Mouse (Mus musculus) forebrain, embryonic 16.5 days (tissue): ENCODE results near the gene Tmem274. TPM values are rescaled to one million over a fixed set of nuclear protein-coding genes. Genes with fewer than 3 reads are reported as not detected.

Source experiments
- ATAC-seq: fragments of 200-750 bp; cut with Nextera tagmentation; 2 replicates; pipeline ENCODE4 v1.8.0; 2017; ENCODE audit warnings: mild to moderate bottlenecking, moderate library complexity
- H3K27ac ChIP-seq: fragments of 300-500 bp; sonication (generic); 2 replicates; pipeline ENCODE4 v1.5.1; 2014; ENCODE audit warnings: low read length, control low read depth
- H3K27me3 ChIP-seq: fragments of 300-500 bp; sonication (generic); replicated peaks from 2 replicates; pipeline ENCODE4 v1.6.1; 2014; ENCODE audit warnings: low read length; ENCODE audit not compliant: control insufficient read depth, insufficient read depth
- H3K36me3 ChIP-seq: fragments of 300-500 bp; sonication (generic); 2 replicates; pipeline ENCODE4 v1.6.1; 2014; ENCODE audit not compliant: control insufficient read depth, insufficient read depth
- H3K4me1 ChIP-seq: fragments of 300-500 bp; sonication (generic); replicated peaks from 2 replicates; pipeline ENCODE4 v1.6.1; 2014; ENCODE audit warnings: low read length; ENCODE audit not compliant: control insufficient read depth, insufficient read depth
- H3K4me2 ChIP-seq: fragments of 300-500 bp; sonication (generic); 2 replicates; pipeline ENCODE4 v1.6.1; 2014; ENCODE audit warnings: mild to moderate bottlenecking, low read length, control low read depth
- H3K4me3 ChIP-seq: fragments of 300-500 bp; sonication (generic); replicated peaks from 2 replicates; pipeline ENCODE4 v1.5.1; 2014; ENCODE audit warnings: mild to moderate bottlenecking, low read length, control low read depth
- H3K9ac ChIP-seq: fragments of 300-500 bp; sonication (generic); replicated peaks from 2 replicates; pipeline ENCODE4 v1.6.1; 2014; ENCODE audit warnings: low read depth, low read length, control low read depth
- H3K9me3 ChIP-seq: fragments of 300-500 bp; sonication (generic); 2 replicates; pipeline ENCODE4 v1.6.1; 2016; ENCODE audit warnings: low read length; ENCODE audit not compliant: control insufficient read depth
- WGBS: fragments of 180-500 bp; shearing (Covaris S2); extraction: QIAGEN DNeasy Blood & Tissue Kit; methylation state at CpG from one replicate; pipeline ENCODE4 v1.1.7; 2014; 5-methylcytosine and 5-hydroxymethylcytosine counted together
- polyA plus RNA-seq: library from polyadenylated mRNA; unstranded; fragments of >200 nt; fragmentation: Nextera tagmentation; extraction: Ambion mirVana; gene quantifications from 2 replicates; pipeline ENCODE4 v1.2.1, GENCODE M21; 2015

Tmem274 gene
- polyA plus RNA-seq, 1 experiment from 2014 or later, result not detected

- Histone ChIP-seq H3K36me3 (no peaks in the 10 kb centered on the region), H3K27me3 (no peaks in the 10 kb centered on the region), H3K4me3 (no peak overlapping the region), H3K9ac (no peak overlapping the region), H3K4me1 (peaks cover 6% of the 10 kb centered on the region; the same call in 1 of the 2 replicates), H3K9me3 (no peaks in the 10 kb centered on the region), H3K4me2 (no peak overlapping the region), H3K27ac (no peak overlapping the region)
- 18% methylated on average over 7 of the region's 7 CpGs for WGBS
- ATAC-seq, result no peak
Observed at GRCm38 (mm10) chr4:149526330-149526729, 49.2 kb downstream of the Tmem274 start.

- ATAC-seq, result no peak
- WGBS, result 85% methylated on average over 15 of the region's 15 CpGs
- no peak overlapping the region for H3K27ac ChIP-seq
- H3K4me2 ChIP-seq, result no peak overlapping the region
- no peaks in the 10 kb centered on the region for H3K36me3 ChIP-seq
- no peak overlapping the region for H3K4me3 ChIP-seq
- H3K9ac ChIP-seq, result no peak overlapping the region
- no peaks in the 10 kb centered on the region for H3K27me3 ChIP-seq
- H3K9me3 ChIP-seq, result no peaks in the 10 kb centered on the region
- peaks cover 6% of the 10 kb centered on the region; the same call in 1 of the 2 replicates for H3K4me1 ChIP-seq
Observed at GRCm38 (mm10) chr4:149527621-149528354, 50.6 kb downstream of the Tmem274 start.

GRCm38 (mm10) chr4:149529691-149530090 lies 52.5 kb downstream of the Tmem274 start:
- Histone ChIP-seq H3K9ac (no peak overlapping the region), H3K27me3 (no peaks in the 10 kb centered on the region), H3K4me3 (no peak overlapping the region), H3K27ac (no peak overlapping the region), H3K4me2 (no peak overlapping the region), H3K4me1 (peaks cover 6% of the 10 kb centered on the region; the same call in 1 of the 2 replicates), H3K9me3 (no peaks in the 10 kb centered on the region), H3K36me3 (no peaks in the 10 kb centered on the region)
- ATAC-seq, result no peak
- 88% methylated on average over 6 of the region's 6 CpGs for WGBS

Other genes starting within 250 kb of the Tmem274 start
- gene Kif1b, start 169.7 kb upstream of the Tmem274 start, polyA plus RNA-seq, result 125 and 131 TPM in 2 replicates
- gene Ube4b, start 50.6 kb upstream of the Tmem274 start, polyA plus RNA-seq, result 59.8 and 60.7 TPM in 2 replicates
- gene Rbp7, start 22.4 kb upstream of the Tmem274 start, polyA plus RNA-seq, result not detected in 2 replicates
- gene Nmnat1, start 7.8 kb downstream of the Tmem274 start, polyA plus RNA-seq, result 10.9 and 11.1 TPM in 2 replicates
- gene Lzic, start 7.9 kb downstream of the Tmem274 start, polyA plus RNA-seq, result 47.3 and 51.7 TPM in 2 replicates
- gene Ctnnbip1, start 40.9 kb downstream of the Tmem274 start, polyA plus RNA-seq, result 94.1 and 105 TPM in 2 replicates
- 65.3 and 81.8 TPM in 2 replicates for gene Clstn1, start 109.1 kb downstream of the Tmem274 start, polyA plus RNA-seq
- gene Pik3cd, start 225.2 kb downstream of the Tmem274 start, polyA plus RNA-seq, result 19.5 and 21.0 TPM in 2 replicates